Mouse (Mus musculus): ENCODE measurements around the gene Frmd4a.
"Not testable (repeated sequence)": the region's sequence is repeated elsewhere in the genome, so short reads cannot be mapped to it uniquely, and the experiment has no call there.

The Frmd4a gene

DNA sequence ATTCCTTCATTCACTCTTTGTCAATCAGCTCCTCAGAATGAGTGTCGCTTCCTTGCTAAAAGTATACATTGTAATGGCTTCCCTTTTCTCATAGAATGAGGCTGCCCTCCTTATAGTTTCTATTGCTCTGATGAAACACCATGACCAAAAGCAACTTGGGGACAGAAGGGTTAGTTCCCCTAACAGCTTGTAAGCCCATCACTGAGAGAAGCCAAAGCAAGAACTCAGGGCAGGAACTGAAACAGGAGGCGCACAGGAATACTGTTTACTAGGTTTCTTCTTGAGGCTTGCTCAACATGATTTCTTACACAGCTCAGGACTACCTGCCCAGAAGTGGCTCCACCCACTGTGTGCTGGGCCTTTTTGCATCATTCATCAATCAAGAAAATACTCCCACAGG lies 273.0 kb downstream of the Frmd4a start:
- no peak for DNase-seq (ENCODE audit: low spot score)

DNA sequence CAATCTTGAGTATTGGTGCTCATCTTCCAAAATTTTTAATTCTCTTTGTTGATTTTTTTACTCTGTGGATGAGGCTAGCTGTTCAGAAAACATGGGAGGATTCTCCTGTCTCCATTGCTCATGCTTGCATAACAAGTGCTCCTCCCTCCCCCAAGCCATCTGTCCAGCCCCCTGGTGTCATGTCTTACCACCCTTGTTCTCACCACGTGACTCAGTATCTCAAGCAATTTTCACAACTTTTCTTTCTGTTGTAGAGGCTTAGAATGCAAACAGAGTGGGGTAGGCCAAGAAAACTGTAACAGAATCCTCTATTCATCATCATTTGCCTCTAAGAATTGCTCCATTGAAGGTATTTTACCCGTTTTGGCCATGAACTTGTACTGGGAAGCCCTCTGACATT lies 273.6 kb downstream of the Frmd4a start:
- DNase-seq (ENCODE audit: low spot score), result no peak

DNA sequence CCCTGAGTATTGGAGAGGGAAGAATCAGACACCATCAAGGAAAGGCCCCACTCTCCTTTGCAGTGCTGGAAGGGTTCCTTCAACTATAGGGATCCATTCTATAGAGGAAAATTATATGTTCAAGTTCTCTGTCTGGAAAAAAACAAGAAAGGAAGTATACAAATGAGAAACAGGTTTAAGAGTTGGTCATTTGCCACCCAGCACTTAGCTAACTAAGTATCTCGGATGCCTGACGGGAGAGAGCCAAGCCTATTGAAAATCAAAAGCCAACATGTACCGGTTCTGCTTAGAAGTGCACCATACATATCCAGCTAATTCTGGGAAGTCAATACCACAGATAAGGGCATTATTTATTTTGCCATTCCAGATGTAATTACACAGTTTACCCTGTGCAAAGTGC lies 274.2 kb downstream of the Frmd4a start:
- DNase-seq (ENCODE audit: low spot score), result no peak

DNA sequence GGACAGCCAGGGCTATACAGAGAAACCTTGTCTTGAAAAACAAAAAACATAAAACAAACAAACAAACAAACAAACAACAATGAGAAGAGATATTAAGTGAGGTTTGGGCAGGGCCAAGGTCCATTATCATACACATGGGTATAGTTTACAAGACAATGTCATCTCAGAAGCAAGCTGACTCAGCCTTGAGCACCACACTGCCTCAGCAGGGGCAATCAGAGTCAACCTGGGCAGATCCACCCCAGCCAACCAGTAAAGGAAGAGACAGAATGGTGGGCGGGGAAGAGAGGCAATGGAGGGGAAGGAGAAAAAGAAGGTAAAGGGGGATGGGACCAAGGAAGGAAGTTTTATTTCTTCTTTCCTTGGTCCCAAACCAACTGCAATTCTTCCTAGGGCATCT lies 276.2 kb downstream of the Frmd4a start:
- DNase-seq (ENCODE audit: low spot score), result no peak

DNA sequence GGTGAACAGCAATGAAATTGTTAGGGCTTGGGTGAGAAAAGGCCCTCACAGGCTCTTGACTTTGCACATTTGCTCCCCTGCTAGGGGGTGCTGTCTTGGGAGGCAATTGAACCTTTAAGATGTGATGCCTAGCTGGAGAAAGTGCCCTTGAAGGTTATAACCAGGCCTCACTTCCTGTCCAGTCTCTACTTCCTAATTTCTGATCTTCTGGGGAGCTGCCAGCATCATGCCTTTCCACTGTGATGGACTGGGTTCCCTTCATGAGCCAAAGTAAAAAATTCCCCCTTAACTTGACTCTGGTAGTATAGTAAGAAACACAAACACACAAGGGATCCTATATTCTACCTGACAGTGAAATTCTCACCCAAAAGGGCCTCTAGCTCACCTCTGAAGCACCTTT lies 278.1 kb downstream of the Frmd4a start:
- DNase-seq (ENCODE audit: low spot score), result no peak

DNA sequence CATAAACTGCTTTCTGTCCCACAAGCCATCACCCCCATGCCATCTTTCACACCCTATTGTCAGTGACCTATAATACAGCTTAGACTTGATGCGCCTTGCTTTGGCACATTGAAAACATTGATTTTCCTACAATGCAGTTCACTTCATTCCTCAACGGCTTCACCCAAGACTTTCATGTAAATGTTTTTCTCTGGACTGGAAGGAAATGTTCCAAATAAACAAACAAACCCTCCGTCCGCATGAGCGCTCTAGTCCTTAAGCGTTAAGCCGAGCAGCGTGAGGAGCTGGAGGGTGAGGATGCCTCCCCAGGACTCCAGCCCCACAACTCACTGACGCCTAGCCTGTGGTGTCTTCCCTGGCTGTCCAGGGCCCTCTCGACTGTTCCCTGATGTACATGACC lies 279.4 kb downstream of the Frmd4a start:
- no peak for DNase-seq (ENCODE audit: low spot score)

DNA sequence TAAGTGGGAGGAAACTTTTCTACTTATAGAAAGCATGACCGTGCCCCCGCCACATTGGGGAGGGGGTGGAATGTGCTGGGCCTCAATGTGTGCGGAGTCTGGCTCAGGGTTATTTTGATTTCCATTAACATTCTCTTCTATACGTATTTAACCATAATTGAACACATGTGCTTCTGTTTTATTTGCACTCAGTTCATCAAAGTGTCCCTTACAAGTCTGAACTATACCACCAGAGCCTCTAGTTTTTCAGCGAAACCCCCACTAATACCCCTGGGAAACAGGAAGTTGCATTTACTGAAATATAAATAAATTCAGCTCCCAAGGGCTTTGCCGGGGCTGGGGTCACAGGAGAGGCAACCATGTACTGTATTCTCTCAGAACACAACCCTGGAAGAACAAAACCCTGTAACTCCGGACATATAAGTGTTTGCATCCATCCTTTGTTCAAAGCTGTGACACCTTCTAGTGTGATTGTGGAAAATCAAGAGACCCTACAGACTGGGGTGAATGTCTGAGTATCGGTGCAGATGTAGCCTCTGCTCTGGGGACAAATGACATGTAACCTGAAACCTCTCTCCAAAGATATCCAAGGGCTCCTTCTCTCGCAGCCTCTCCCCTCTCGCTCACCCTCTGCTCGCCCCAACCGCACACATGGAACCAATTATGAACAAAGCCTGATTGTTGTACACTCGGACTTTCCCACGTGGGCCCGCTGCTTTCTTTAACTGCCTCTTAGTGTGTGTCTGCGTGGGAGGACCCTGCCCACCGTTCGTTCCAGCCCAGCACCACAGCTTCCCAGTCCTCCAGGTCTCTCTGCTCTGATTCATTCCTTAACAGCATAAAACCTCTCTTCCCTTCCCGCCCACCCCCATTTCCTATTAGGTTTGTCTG lies 281.1 kb downstream of the Frmd4a start:
- DNase-seq (ENCODE audit: low spot score), result no peak

DNA sequence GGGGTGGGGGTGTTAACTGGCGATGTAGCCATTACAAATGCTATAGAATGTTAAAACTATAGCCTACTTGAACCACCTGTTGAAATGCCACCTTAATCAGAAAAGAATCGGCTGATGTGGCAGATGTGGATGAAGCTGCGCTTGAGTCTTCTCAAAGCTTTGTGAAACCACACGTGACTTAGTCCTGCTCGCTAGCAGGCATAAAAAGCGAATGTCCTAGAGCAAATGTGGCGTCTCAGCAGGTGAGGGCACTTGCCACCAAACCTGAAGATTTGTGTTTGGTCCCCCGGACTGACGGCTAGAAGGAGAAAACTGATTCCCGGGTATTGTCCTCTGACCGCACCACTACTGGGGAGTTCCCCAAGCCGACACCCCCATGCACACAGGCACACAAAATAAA lies 282.1 kb downstream of the Frmd4a start:
- DNase-seq (ENCODE audit: low spot score), result no peak

DNA sequence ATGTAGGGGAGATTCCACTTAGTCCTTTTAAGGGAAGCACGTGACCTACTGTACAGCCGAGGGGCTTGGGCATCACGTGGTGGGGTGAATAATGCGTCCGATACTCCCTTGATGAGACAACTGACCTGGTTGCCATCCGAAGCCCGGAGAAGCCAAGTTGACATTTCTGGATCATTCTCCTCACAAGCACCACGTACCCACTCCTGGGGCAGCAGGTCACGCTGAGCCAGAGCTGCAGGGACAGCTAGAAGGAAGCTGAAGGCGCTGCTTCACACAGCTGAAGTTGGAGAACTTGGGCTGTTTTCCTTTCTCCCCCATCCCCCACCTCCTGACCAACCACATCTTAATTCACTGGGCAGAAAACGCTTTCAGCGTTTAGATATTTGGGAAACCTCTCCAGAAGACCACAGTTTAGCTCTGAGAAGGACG lies 282.9 kb downstream of the Frmd4a start:
- DNase-seq (ENCODE audit: low spot score), result no peak

DNA sequence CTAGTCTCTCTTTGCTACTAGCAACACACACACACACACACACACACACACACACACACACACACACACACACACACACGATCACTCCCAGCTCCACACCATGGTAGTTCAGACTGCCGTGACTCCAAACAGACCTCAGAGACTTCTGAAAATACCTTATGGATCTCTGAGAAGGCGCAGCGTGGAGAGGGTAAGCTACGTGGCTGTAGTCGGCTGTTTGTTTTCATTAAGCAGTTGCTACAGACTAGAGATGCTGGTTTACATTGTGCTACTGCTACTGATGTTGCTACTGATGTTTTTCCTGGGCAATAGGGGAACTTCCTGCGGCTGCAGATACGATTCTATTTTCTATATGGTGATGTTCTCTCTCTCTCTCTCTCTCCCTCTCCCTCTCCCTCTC lies 283.3 kb downstream of the Frmd4a start:
- DNase-seq (ENCODE audit: low spot score), result no peak

DNA sequence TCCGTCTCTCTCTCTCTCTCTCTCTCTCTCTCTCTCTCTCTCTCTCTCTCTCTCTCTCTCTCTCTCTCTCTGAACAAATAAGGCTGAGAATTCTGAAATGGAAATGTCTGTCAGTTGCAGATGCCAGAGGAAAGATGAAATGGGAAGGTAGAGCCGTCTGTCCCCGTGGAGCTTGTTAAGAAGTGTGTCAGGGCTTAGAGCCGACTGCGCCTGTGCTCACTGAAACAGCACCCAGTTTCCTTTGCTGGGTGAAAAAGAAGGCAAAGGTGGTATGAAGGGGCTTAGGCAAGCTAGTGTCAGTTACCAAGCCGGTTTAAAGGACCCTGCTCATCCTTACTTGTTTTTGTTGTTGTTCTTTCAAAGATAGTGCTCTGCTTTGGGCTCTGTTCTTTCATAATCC lies 283.7 kb downstream of the Frmd4a start:
- no peak for DNase-seq (ENCODE audit: low spot score)

DNA sequence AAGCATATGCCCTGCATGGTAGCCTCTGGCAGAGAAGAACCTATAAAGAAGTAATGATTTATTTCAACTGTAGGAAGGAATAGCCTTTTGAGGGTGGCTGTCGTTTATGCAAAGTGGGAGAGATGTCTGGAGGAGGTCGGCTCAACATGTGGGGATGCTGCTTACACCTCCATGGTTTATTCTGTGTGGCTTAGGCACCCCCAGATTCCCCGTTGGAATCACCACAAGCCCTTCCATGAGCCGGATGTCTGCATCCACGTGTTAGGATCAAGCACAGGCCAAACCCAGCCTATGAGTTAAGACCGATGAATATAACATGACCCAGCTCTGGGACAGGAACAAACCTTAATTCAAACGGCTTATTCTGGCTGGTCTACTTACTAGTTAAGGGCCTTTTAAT lies 284.2 kb downstream of the Frmd4a start:
- DNase-seq (ENCODE audit: low spot score), result no peak

DNA sequence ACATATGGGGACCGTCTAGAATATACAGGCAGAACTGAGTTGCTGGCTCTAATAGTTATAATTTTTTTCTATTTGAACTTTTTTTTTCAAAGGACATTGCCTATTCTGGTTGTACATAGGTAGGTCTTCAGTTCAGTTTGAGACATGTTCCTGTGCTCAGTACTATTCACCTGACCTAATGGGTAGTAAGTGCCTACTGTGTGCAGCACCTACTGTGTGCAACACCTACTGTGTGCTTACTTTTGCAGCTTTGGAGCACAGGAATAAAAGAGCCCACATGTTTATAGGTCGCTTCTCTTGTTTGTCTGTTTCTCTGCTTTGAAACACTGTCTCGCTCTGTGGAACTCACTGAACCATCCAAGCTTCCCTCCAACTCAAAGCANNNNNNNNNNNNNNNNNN lies 284.6 kb downstream of the Frmd4a start:
- no peak for DNase-seq (ENCODE audit: low spot score)

DNA sequence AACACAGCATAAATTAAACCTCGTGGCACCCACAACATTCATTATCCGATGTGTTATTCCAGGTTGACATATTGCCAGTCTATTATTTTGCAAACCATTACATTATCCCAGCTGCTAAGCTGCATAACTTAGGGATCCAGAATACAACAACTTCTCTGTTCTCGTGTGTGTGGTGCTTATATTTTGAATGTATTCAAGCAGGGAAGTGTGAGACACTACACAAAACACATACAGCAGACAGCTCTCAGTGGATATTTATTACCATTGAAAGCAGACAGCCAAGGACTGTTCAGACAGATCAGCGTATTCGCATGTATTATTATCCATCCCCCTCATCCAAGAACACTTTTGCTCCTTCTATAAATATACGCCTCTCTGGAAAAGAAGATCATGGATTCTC lies 289.6 kb downstream of the Frmd4a start:
- no peak for DNase-seq (ENCODE audit: low spot score)

DNA sequence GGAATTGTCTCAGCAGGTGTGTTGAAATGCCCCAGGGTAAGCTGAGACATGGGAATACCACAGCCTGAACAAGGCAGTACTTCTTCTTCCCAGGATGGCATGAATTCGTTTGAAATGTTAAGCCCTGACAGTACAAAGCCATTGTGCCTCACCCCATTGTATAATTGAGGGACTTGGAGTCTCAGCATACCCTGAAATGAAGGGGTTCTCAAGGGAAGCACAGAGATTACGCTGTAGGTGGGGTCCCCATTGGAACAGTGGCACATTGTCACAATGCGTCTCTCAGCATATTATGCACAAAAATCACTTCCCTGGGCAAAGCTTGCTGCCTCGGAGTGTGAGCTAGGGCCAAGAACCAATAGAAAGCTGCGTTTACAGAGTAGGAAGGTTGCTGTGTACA lies 297.0 kb downstream of the Frmd4a start:
- no peak for DNase-seq (ENCODE audit: low spot score)

DNA sequence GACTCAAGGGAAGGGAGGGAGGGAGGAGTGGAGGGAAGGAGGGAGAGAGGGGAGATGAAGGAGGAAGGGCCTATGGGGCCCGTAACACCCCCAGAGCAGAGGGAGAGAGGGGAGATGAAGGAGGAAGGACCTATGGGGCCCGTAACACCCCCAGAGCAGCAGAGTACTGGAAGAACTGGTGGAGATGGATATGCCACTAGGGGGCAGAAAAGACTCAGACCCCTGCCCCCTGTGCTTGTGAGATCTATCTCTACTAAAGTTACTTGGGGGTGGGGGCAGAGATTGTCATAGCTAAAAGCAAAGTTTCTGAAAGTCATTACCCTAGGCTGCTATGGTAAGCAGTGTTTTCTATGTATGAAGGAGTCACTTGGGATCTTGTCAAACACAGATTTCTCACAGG lies 299.1 kb downstream of the Frmd4a start:
- no peak for DNase-seq (ENCODE audit: low spot score)

DNA sequence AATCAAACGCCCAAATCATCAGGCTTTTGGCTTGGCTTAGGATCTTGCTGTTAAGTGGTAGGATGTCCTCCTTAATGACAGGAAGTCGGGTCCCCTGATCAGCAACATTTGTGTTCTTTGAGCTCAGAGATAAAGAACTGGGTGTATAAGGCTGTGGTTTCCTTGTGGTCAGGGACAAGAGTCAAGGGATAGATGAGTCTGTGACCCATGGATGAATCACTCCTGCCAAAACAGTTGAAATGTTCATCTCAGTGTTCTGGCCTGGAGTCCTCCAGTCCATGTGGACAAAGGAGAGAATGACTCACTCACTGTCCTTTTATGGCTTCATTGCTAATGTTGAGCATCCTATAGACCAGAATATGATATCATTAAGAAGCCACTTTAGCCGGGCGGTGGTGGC lies 300.6 kb downstream of the Frmd4a start:
- no peak for DNase-seq (ENCODE audit: low spot score)

DNA sequence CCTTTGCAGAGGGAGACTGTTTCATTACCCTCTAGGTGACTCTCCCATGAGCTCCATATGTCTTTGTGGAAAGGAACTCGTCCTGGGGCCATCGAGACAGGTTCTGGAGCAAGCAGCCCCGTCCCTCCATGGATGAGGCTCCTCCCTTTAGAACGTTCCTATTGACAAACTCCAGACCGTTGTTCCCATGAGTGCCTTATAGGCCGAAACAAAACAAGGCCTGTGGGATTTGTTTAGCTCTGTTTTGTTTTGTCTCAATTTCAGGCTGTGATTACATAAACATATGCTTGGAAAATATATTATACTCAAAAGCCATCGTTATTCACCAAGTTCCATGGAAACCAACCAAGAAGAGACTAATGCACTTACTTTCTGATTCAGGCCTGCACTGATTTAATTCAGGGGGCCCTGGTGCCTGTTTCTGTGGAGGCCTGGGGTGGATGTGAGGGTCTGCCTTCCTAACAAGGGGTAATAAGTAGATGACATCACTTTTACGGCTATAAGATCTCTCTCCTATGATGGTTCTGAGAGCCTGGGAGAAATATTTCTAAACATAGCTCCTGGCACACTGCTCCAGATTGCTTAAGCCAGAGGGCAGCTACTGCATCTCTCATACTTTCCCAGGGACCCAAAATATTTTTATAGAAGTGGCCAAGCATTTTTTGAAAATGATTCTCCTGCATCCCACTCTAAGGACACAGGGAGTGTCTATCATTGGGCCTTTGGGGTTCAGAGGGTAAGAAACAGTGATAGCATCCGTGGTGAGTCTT lies 308.9 kb downstream of the Frmd4a start:
- no peak for DNase-seq (ENCODE audit: low spot score)

DNA sequence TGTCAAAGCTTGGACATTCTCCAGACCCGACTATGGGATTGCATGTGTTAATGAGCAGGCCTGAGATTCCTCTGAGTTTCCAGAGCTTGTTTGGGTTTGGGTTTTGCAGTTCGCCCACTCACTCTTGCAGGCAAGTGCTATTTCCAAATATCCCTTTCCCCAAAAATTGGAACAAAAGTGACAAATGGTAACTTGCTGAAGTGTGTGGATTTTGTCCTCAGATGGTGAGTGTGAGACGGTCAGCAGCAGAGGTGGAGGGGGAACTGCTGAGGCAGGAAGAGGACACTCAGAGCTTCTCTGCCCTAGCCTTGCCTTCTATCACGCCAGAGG lies 309.5 kb downstream of the Frmd4a start:
- no peak for DNase-seq (ENCODE audit: low spot score)

DNA sequence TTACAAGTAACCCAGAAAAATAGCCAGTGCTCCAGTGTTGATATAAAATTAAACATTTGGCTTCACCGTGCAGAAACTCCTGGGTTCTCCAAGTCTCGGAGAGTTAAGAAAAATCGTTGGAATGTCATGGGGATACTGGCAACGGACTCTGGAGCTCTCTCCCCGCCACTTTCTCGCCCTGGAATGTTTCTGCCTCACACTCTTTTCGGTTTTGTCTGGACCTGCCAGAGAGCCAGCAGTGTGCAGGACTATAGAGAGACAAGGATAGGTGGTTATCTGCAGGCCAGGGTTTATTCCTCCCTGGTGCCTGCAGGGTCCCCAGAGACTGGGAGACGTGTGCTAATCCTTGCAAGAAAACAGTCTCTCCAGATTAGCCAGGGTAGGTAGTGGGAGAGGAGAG lies 314.9 kb downstream of the Frmd4a start:
- DNase-seq (ENCODE audit: low spot score), result no peak

DNA sequence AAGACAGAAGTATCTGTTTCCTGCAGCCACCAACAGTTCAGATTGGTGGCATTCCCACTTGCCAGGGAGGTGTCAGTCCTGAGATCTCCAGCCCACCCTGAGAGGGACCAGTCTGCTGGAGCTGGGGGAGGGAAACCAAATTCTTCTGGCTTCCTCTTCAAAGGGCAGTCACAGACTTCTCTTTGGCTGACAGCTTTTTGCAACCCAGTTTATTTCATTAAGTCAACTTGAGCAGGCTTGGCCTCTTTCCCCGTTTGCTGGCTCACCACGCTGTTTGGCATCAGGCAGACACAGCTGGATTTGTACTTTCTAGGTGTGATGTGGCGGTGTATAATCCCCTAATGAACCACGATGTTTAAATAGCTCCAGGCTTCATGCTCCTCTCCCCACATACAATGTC lies 316.7 kb downstream of the Frmd4a start:
- no peak for DNase-seq (ENCODE audit: low spot score)

DNA sequence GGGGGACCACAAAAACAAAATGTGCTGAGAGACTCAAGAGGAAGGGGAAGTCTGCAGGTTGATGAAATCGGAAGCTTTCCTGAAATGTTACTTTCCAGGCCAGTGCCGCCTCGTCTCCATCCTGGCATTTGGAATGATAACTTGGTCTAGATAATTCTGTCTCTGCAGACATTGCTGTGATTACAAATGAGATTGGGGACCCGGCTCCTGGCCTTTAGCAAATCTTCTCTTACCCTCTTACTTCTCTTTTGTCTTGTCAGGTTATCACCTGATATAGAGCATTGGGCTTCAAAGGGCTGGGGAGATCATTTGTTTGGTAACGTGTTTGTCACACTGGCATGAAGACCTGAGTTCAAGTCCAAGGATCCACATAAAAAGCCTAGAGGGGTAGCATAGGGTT lies 317.4 kb downstream of the Frmd4a start:
- no peak for DNase-seq (ENCODE audit: low spot score)

DNA sequence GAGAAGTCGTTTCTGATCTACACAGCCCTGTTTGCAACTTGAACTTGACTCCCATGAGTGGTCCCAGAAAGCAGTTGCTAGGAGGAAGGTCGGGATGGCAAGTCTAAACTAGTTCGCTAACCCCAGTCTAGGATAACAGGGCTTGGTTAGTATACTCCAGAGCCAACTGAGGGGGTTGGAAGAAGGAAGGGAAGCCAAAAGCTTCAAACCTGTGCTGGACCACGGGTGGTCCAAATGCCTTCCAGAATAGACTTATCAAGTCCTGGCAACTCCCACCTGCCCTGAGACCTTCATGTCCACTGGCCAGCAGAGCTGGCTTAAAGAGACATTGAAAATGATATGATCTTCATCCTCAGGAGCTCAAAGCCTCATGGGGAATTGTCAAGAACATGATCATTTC lies 318.4 kb downstream of the Frmd4a start:
- no peak for DNase-seq (ENCODE audit: low spot score)

DNA sequence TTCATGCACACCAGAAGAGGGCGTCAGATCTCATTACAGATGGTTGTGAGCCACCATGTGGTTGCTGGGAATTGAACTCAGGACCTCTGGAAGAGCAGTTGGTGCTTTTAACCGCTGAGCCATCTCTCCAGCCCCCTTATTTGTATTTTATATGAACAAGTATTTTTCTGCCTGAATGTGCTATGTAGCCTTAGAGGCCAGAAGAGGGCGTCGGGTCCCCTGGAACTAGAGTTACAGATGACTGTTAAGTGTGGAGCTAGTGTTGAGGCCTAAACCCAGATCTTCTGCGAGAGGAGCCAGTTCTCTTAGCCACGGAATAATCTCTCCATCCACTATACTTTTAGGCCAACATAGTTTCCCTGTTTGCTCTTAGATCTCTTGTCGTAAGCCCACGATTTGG lies 320.8 kb downstream of the Frmd4a start:
- not testable (repeated sequence) for DNase-seq (ENCODE audit: low spot score)
